Mouse (Mus musculus): Measurements from ENCODE around the gene Cwc27. TPM values are rescaled to one million over a fixed set of nuclear protein-coding genes. Genes with fewer than 3 reads are reported as not detected.

Gene Cwc27
- polyA plus RNA-seq, 1 experiment: 5.4 TPM

DNA sequence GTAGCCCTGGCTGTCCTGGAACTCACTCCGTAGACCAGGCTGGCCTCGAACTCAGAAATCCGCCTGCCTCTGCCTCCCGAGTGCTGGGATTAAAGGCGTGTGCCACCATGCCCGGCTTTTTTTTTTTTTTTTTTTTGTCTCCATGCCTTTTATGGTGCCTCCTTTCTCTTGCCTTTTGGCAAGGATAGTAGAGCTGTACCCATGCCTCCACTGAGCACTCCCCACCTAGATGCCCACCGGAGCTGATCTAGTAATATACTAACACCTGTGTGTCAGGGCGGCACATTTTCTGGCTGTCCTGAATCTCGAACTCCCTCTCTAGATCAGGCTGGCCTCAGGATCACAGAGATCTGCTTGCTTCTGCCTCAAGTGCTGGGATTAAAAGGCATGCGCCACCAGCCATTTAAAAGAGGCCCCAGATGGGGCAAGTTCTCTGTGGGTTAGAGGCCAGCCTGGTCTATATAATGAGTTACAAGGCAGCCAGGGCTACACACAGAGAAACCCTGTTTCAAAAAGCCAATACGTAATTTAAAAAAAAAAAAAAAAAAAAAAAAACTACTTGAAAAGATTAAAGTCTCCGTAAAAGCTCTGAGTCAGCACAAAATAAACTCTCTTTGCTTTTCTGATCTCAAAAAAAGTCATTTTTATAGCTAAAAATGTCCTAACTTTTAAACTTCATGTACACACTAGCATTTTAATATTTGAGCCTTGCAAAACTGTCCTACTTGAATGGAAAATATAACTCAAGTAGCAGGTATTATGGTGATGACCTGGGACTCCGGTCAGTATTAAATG lies 26.6 kb upstream of the Cwc27 start:
- no peak for TF ChIP-seq USF1 (IDR thresholded peaks at IDR 0.05; ENCODE audit: low read depth)
- TF ChIP-seq MYOD1 (IDR thresholded peaks at IDR 0.05; ENCODE audit: control insufficient read depth in 1 of 3, insufficient read length in 2 of 3, low read depth in 2 of 3): no peak
- no peak for TF ChIP-seq CEBPB (IDR thresholded peaks at IDR 0.05; ENCODE audit: insufficient read depth, poor library complexity, severe bottlenecking)
- TF ChIP-seq TCF3 (IDR thresholded peaks at IDR 0.05; ENCODE audit: insufficient read length, low read depth): no peak
- no peak for TF ChIP-seq REST (IDR thresholded peaks at IDR 0.05; ENCODE audit: insufficient read depth, insufficient read length)
- Histone ChIP-seq H3K36me3 (ENCODE audit: control insufficient read depth, insufficient read depth) (peaks cover 5% of the 10 kb centered on the region), H3K4me2 (ENCODE audit: low read depth) (no peak overlapping the region), H3K79me2 (ENCODE audit: control insufficient read depth, insufficient read depth) (no peaks in the 10 kb centered on the region), H3K27me3 (ENCODE audit: control insufficient read depth, insufficient read depth, insufficient read length) (no peaks in the 10 kb centered on the region), H3ac (ENCODE audit: control insufficient read depth, insufficient read length) (no peak overlapping the region), H3K4me3 (no peak overlapping the region)

DNA sequence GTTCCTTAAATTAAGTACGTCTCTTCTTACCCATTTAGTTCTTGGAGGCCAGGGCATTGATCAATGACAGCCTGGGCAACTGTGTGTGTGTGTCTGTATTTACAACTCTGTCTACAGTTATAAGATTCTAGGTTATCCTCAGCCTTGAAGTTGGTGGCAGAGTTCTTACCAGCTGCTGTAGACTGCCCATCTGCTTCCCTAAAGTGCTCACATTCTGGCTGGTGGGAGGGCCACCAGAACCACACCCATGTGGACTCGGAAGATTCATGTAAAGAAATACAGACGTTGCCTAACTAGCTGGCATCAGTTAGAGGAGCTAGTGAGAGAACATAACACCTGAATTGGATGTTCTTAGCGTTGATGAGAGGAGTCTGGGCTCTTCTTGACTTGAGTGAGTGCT lies 25.0 kb upstream of the Cwc27 start:
- H3K27me3 ChIP-seq (ENCODE audit: control insufficient read depth, insufficient read depth, insufficient read length): no peaks in the 10 kb centered on the region
- TF ChIP-seq POLR2A (IDR thresholded peaks at IDR 0.05; ENCODE audit: insufficient read length, low read depth): no peak
- H3K4me3 ChIP-seq: no peak overlapping the region
- H3K4me2 ChIP-seq (ENCODE audit: low read depth): no peak overlapping the region
- H3ac ChIP-seq (ENCODE audit: control insufficient read depth, insufficient read length): no peak overlapping the region
- H3K36me3 ChIP-seq (ENCODE audit: control insufficient read depth, insufficient read depth): peaks cover 18% of the 10 kb centered on the region
- no peaks in the 10 kb centered on the region for H3K79me2 ChIP-seq (ENCODE audit: control insufficient read depth, insufficient read depth)

DNA sequence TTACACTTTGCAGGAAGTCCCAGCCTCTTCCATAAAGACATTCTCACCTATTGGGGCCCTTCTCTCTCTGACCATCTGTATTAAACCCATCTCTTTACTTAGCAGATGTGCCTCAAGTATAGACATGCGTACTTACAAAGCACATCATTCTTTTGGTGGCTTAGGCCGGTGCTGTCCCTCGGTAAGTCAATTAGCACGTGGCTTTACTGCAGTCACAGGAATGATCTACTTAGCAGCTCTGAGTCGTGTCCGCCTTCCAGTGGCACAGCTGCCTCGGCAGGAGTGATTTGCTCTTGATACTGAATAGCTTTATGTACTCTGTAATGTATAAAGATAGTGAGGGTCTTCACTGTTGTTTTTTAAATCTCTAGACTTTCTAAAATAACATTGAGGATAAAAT lies 20.7 kb upstream of the Cwc27 start:
- Histone ChIP-seq H3K36me3 (ENCODE audit: control insufficient read depth, insufficient read depth) (peaks cover 43% of the 10 kb centered on the region), H3K4me3 (no peak overlapping the region), H3ac (ENCODE audit: control insufficient read depth, insufficient read length) (no peak overlapping the region), H3K4me2 (ENCODE audit: low read depth) (no peak overlapping the region), H3K27me3 (ENCODE audit: control insufficient read depth, insufficient read depth, insufficient read length) (no peaks in the 10 kb centered on the region), H3K79me2 (ENCODE audit: control insufficient read depth, insufficient read depth) (no peaks in the 10 kb centered on the region)
- no peak for TF ChIP-seq POLR2A (IDR thresholded peaks at IDR 0.05; ENCODE audit: insufficient read length, low read depth)
- no peak for TF ChIP-seq USF1 (IDR thresholded peaks at IDR 0.05; ENCODE audit: low read depth)

DNA sequence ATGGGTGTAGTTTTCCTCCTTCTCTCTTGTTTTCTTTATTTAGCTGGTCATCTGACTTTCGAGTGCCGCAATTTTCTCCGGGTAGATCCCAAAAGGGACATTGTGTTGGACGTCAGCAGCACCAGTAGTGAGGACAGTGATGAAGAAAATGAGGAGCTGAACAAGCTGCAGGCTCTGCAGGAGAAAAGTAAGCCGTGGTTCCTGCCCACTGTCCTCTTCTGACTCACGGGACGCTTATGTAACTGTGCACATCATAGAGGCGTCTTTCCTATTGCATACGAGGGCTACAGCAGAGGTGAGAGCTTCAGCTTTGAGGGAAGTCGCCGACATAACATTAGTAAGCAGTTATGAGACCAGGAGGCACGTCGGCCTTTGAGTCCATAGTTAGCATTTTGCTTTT lies 15.9 kb upstream of the Cwc27 start:
- no peak overlapping the region for H3K4me2 ChIP-seq (ENCODE audit: low read depth)
- H3K79me2 ChIP-seq (ENCODE audit: control insufficient read depth, insufficient read depth): no peaks in the 10 kb centered on the region
- no peak overlapping the region for H3ac ChIP-seq (ENCODE audit: control insufficient read depth, insufficient read length)
- no peak for TF ChIP-seq REST (IDR thresholded peaks at IDR 0.05; ENCODE audit: insufficient read depth, insufficient read length)
- no peak for TF ChIP-seq TCF3 (IDR thresholded peaks at IDR 0.05; ENCODE audit: insufficient read length, low read depth)
- TF ChIP-seq POLR2AphosphoS2 (IDR thresholded peaks at IDR 0.05; ENCODE audit: insufficient read length, low read depth): no peak
- no peaks in the 10 kb centered on the region for H3K27me3 ChIP-seq (ENCODE audit: control insufficient read depth, insufficient read depth, insufficient read length)
- no peak overlapping the region for H3K4me3 ChIP-seq
- H3K36me3 ChIP-seq (ENCODE audit: control insufficient read depth, insufficient read depth): peaks cover 54% of the 10 kb centered on the region

DNA sequence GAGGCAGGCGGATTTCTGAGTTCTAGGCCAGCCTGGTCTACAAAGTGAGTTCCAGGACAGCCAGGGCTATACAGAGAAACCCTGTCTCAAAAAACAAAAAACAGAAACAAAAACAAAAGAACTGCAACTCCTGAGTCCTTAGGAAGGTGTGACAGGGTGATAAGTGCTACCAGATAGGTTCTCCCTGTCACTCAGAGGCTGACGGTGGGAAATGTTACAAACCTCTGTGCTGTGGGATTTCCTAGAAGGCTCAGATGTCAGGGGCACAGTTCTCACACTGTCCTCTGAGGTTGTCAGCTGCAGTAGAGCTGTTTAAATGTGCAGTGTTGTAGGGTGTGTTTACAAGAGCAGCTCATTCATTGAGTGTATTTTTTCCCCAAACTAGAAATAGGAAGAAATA lies 8.5 kb upstream of the Cwc27 start:
- H3K4me2 ChIP-seq (ENCODE audit: low read depth): no peak overlapping the region
- TF ChIP-seq POLR2AphosphoS2 (IDR thresholded peaks at IDR 0.05; ENCODE audit: insufficient read length, low read depth) (no peak), SRF (IDR thresholded peaks at IDR 0.05; ENCODE audit: control insufficient read depth, insufficient read length, low read depth) (no peak), TCF3 (IDR thresholded peaks at IDR 0.05; ENCODE audit: insufficient read length, low read depth) (no peak), USF1 (IDR thresholded peaks at IDR 0.05; ENCODE audit: low read depth) (no peak), MYOD1 (IDR thresholded peaks at IDR 0.05; ENCODE audit: control insufficient read depth in 1 of 3, insufficient read length in 2 of 3, low read depth in 2 of 3) (no peak), E2F4 (IDR thresholded peaks at IDR 0.05; ENCODE audit: insufficient read depth) (no peak), MYOG (IDR thresholded peaks at IDR 0.05; ENCODE audit: control insufficient read depth in 1 of 3, insufficient read depth in 1 of 3, insufficient read length in 2 of 3, low read depth in 2 of 3) (no peak), MAX (IDR thresholded peaks at IDR 0.05; ENCODE audit: low read depth) (no peak), POLR2A (IDR thresholded peaks at IDR 0.05; ENCODE audit: insufficient read length, low read depth) (no peak), TCF12 (IDR thresholded peaks at IDR 0.05; ENCODE audit: insufficient read depth, poor library complexity, severe bottlenecking) (no peak), CEBPB (IDR thresholded peaks at IDR 0.05; ENCODE audit: insufficient read depth, poor library complexity, severe bottlenecking) (no peak), REST (IDR thresholded peaks at IDR 0.05; ENCODE audit: insufficient read depth, insufficient read length) (no peak)
- no peak overlapping the region for H3K4me3 ChIP-seq
- no peaks in the 10 kb centered on the region for H3K79me2 ChIP-seq (ENCODE audit: control insufficient read depth, insufficient read depth)
- H3K27me3 ChIP-seq (ENCODE audit: control insufficient read depth, insufficient read depth, insufficient read length): no peaks in the 10 kb centered on the region
- peaks cover 24% of the 10 kb centered on the region for H3K36me3 ChIP-seq (ENCODE audit: control insufficient read depth, insufficient read depth)
- no peak overlapping the region for H3ac ChIP-seq (ENCODE audit: control insufficient read depth, insufficient read length)

DNA sequence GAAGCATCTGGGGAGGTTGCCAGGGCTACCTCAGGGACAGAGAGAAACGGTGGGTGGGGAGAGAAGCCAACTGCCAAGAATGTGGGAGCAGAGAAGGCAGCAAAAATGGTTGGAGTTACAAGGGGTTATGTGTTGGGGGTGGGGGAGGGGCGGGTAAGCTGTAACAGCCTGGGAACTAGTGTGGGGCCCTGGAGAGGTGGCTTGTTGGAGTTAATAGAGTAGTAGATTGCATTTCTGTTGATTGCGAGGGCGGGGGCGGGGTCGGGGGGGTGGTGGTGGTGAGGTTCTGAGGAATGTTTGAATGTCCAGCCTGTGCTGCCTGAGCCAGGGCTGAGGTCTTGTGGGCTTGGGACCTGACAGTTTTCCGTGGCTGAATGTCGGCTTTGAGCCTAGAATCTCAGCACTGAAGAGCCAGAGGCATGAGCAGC lies 5.5 kb upstream of the Cwc27 start:
- TF ChIP-seq MYOG (IDR thresholded peaks at IDR 0.05; ENCODE audit: control insufficient read depth in 1 of 3, insufficient read depth in 1 of 3, insufficient read length in 2 of 3, low read depth in 2 of 3) (no peak), MAX (IDR thresholded peaks at IDR 0.05; ENCODE audit: low read depth) (no peak), MYOD1 (IDR thresholded peaks at IDR 0.05; ENCODE audit: control insufficient read depth in 1 of 3, insufficient read length in 2 of 3, low read depth in 2 of 3) (no peak), USF1 (IDR thresholded peaks at IDR 0.05; ENCODE audit: low read depth) (no peak), SRF (IDR thresholded peaks at IDR 0.05; ENCODE audit: control insufficient read depth, insufficient read length, low read depth) (no peak), E2F4 (IDR thresholded peaks at IDR 0.05; ENCODE audit: insufficient read depth) (no peak), TCF12 (IDR thresholded peaks at IDR 0.05; ENCODE audit: insufficient read depth, poor library complexity, severe bottlenecking) (no peak), POLR2A (IDR thresholded peaks at IDR 0.05; ENCODE audit: insufficient read length, low read depth) (no peak), REST (IDR thresholded peaks at IDR 0.05; ENCODE audit: insufficient read depth, insufficient read length) (no peak), POLR2AphosphoS2 (IDR thresholded peaks at IDR 0.05; ENCODE audit: insufficient read length, low read depth) (no peak), TCF3 (IDR thresholded peaks at IDR 0.05; ENCODE audit: insufficient read length, low read depth) (no peak), CEBPB (IDR thresholded peaks at IDR 0.05; ENCODE audit: insufficient read depth, poor library complexity, severe bottlenecking) (no peak)
- Histone ChIP-seq H3K27me3 (ENCODE audit: control insufficient read depth, insufficient read depth, insufficient read length) (no peaks in the 10 kb centered on the region), H3K36me3 (ENCODE audit: control insufficient read depth, insufficient read depth) (peaks cover 6% of the 10 kb centered on the region), H3K4me2 (ENCODE audit: low read depth) (no peak overlapping the region), H3ac (ENCODE audit: control insufficient read depth, insufficient read length) (no peak overlapping the region), H3K4me3 (no peak overlapping the region), H3K79me2 (ENCODE audit: control insufficient read depth, insufficient read depth) (peaks cover 5% of the 10 kb centered on the region)
